24 mouse cellular contexts compared by ENCODE assay signal in genomic region chr5:112453088-112453487, GRCm38 (mm10). TPM values are rescaled to one million over a fixed set of nuclear protein-coding genes. Genes with fewer than 3 reads are reported as not detected.
DNase-seq lines count a peak whose midpoint lies in the region; ATAC-seq and TF ChIP-seq lines count a peak whose summit lies in the region.
"Had no signal": no experiment of that assay in that cellular context is flagged by ENCODE, and none has a peak within 500 bp of the region (broad histone marks: within the 10 kb centered on the region; RNA-seq: fewer than 3 reads in every experiment).

No protein-coding gene starts in this region.

- H3K9ac ChIP-seq in kidney, embryonic 16.5 days (replicated peaks; ENCODE audit: low read length), result no peak overlapping the region
- H3K9ac ChIP-seq: embryonic facial prominence, embryonic 12.5 days; forebrain, embryonic 15.5 days; hindbrain, embryonic 13.5 days had no signal

- no peaks in the 10 kb centered on the region for H3K9me3 ChIP-seq in kidney, embryonic 16.5 days (ENCODE audit: low read length)
- H3K9me3 ChIP-seq in megakaryocyte, embryonic 14.5 days, result peaks cover 23% of the 10 kb centered on the region
- no peaks in the 10 kb centered on the region for H3K9me3 ChIP-seq in midbrain, embryonic 10.5 days (replicated peaks)
- H3K9me3 ChIP-seq: embryonic facial prominence, embryonic 12.5 days; forebrain, embryonic 15.5 days; heart, embryonic 10.5 days; hindbrain, embryonic 13.5 days had no signal

- no peak for TF ChIP-seq CTCF in cerebellum, adult 2 months (IDR thresholded peaks at IDR 0.05; ENCODE audit: borderline replicate concordance, insufficient read depth, low read depth, low read length)

- no peak for ATAC-seq in kidney, embryonic 16.5 days (ENCODE audit: low FRiP score, low TSS enrichment)
- no peak for ATAC-seq in megakaryocyte, adult 5-6 weeks (ENCODE audit: poor library complexity, severe bottlenecking)
- ATAC-seq: forebrain, embryonic 15.5 days had no signal

- no peak overlapping the region for H3K4me3 ChIP-seq in kidney, embryonic 16.5 days (ENCODE audit: low read length)
- peak overlapping the region; percentile 17 for H3K4me3 ChIP-seq in megakaryocyte, embryonic 14.5 days (replicated peaks)
- no peak overlapping the region for H3K4me3 ChIP-seq in midbrain, embryonic 10.5 days
- H3K4me3 ChIP-seq in cerebellum, adult 2 months (replicated peaks; ENCODE audit: insufficient read depth, low read depth, low read length), result no peak overlapping the region
- H3K4me3 ChIP-seq: embryonic facial prominence, embryonic 12.5 days; forebrain, embryonic 15.5 days; heart, embryonic 10.5 days; hindbrain, embryonic 13.5 days had no signal

- 81% methylated on average over 9 of the region's 9 CpGs for WGBS in kidney, embryonic 16.5 days
- WGBS in midbrain, embryonic 10.5 days, result 82% methylated on average over 9 of the region's 9 CpGs
- WGBS in cerebellum, adult 2 months, result 85% methylated on average over 9 of the region's 9 CpGs

- H3K36me3 ChIP-seq in kidney, embryonic 16.5 days (ENCODE audit: insufficient read depth, low read length), result no peaks in the 10 kb centered on the region
- no peaks in the 10 kb centered on the region for H3K36me3 ChIP-seq in megakaryocyte, embryonic 14.5 days (replicated peaks; ENCODE audit: low read length)
- no peaks in the 10 kb centered on the region for H3K36me3 ChIP-seq in midbrain, embryonic 10.5 days
- H3K36me3 ChIP-seq: embryonic facial prominence, embryonic 12.5 days; forebrain, embryonic 15.5 days; heart, embryonic 10.5 days had no signal

- no peak overlapping the region for H3K27ac ChIP-seq in kidney, embryonic 16.5 days (ENCODE audit: low read length)
- no peak overlapping the region for H3K27ac ChIP-seq in midbrain, embryonic 10.5 days (replicated peaks)
- H3K27ac ChIP-seq in cerebellum, adult 2 months (ENCODE audit: insufficient read depth, low read length), result no peak overlapping the region
- H3K27ac ChIP-seq: embryonic facial prominence, embryonic 12.5 days; heart, embryonic 10.5 days; hindbrain, embryonic 13.5 days had no signal

- H3K4me1 ChIP-seq in kidney, embryonic 16.5 days (ENCODE audit: insufficient read depth, low read length), result no peaks in the 10 kb centered on the region
- peaks cover 17% of the 10 kb centered on the region for H3K4me1 ChIP-seq in megakaryocyte, embryonic 14.5 days
- H3K4me1 ChIP-seq in midbrain, embryonic 10.5 days, result peaks cover 9% of the 10 kb centered on the region
- H3K4me1 ChIP-seq in cerebellum, adult 2 months (ENCODE audit: control insufficient read depth, insufficient read depth, low read length), result peaks cover 9% of the 10 kb centered on the region
- H3K4me1 ChIP-seq: embryonic facial prominence, embryonic 12.5 days; heart, embryonic 10.5 days; hindbrain, embryonic 13.5 days had no signal

- peak; percentile 5 for DNase-seq in kidney, adult 9 months
- peak; percentile 54 for DNase-seq in lung, postnatal 10 days
- peak; percentile 28 to 57 for DNase-seq in lung, postnatal 4 days
- no peak for DNase-seq in midbrain, embryonic 10.5 days (ENCODE audit: low spot score)
- DNase-seq in cerebellum, adult 2 months, result no peak
- DNase-seq: adrenal gland, adult 8-10 months; adrenal gland, postnatal 36 days; cerebellum, adult 8-10 months; cerebellum, postnatal 14 days; gastrocnemius, postnatal 36 days; heart, adult 11 months; heart, postnatal 14 days had no signal

- no peak for TF ChIP-seq POLR2A in cerebellum, adult 2 months (IDR thresholded peaks at IDR 0.05; ENCODE audit: borderline replicate concordance, insufficient read depth, low read length)

- H3K27me3 ChIP-seq in kidney, embryonic 16.5 days (ENCODE audit: insufficient read depth, low read length), result 0 out of 2 replicates have a peak, but pooled peaks cover 9% of the 10 kb centered on the region
- H3K27me3 ChIP-seq in megakaryocyte, embryonic 14.5 days (replicated peaks), result peaks cover 85% of the 10 kb centered on the region
- peaks cover 40% of the 10 kb centered on the region for H3K27me3 ChIP-seq in midbrain, embryonic 10.5 days (ENCODE audit: low read depth, poor library complexity, severe bottlenecking)
- no peaks in the 10 kb centered on the region for H3K27me3 ChIP-seq in cerebellum, adult 2 months (ENCODE audit: control insufficient read depth, insufficient read depth, low read length)
- H3K27me3 ChIP-seq: forebrain, embryonic 15.5 days had no signal

- no peak overlapping the region for H3K4me2 ChIP-seq in kidney, embryonic 16.5 days (replicated peaks; ENCODE audit: low read depth, low read length)
- H3K4me2 ChIP-seq: embryonic facial prominence, embryonic 12.5 days; forebrain, embryonic 15.5 days; hindbrain, embryonic 13.5 days had no signal

RNA-seq across cellular contexts. Expression of gene Gm6588, which starts 3.9 kb away (rescaled TPM):
- polyA plus RNA-seq in kidney, embryonic 16.5 days (2015; fragmentation: Nextera tagmentation; extraction: Ambion mirVana), result not detected in 2 replicates
- not detected in 2 replicates for polyA plus RNA-seq in megakaryocyte, embryonic 14.5 days (2012; ENCODE audit: insufficient read depth, low replicate concordance)
- total RNA-seq in megakaryocyte, adult 5-6 weeks (2015), result not detected in 2 replicates
- not detected in 2 replicates for total RNA-seq in megakaryocyte, adult 5-6 weeks (2017)
- polyA plus RNA-seq in midbrain, embryonic 10.5 days (2016; fragmentation: Nextera tagmentation; extraction: Ambion mirVana), result 0.06 and 0.12 TPM in 2 replicates
- polyA plus RNA-seq in cerebellum, adult 2 months (2012; rRNA removed), result not detected in 2 replicates
- total RNA-seq: adrenal gland, adult 8-10 months; adrenal gland, postnatal 36 days; gastrocnemius, adult 8-10 months; gastrocnemius, postnatal 36 days; heart, postnatal 14 days; hematopoietic stem cell, adult 5-6 weeks had no signal
- polyA plus RNA-seq: cortical plate, adult 2 months; embryonic facial prominence, embryonic 12.5 days; forebrain, embryonic 11.5 days; heart, embryonic 14.5 days had no signal

RNA-seq across cellular contexts. Expression of gene Asphd2, which starts 58.4 kb away (rescaled TPM):
- 3.8 and 4.9 TPM in 2 replicates for polyA plus RNA-seq in kidney, embryonic 16.5 days (2015; fragmentation: Nextera tagmentation; extraction: Ambion mirVana)
- not detected in 2 replicates for polyA plus RNA-seq in megakaryocyte, embryonic 14.5 days (2012; ENCODE audit: insufficient read depth, low replicate concordance)
- total RNA-seq in megakaryocyte, adult 5-6 weeks (2015), result not detected in 2 replicates
- not detected in 2 replicates for total RNA-seq in megakaryocyte, adult 5-6 weeks (2017)
- 17.7 and 22.0 TPM in 2 replicates for polyA plus RNA-seq in midbrain, embryonic 10.5 days (2016; fragmentation: Nextera tagmentation; extraction: Ambion mirVana)
- 87.9 and 92.7 TPM in 2 replicates for polyA plus RNA-seq in cerebellum, adult 2 months (2012; rRNA removed)
- total RNA-seq: hematopoietic stem cell, adult 5-6 weeks had no signal

Comparison
In these comparisons a context has a peak if more than half of its experiments do, and no peak if none do; other contexts are left out.
1. DNase-seq: peak in kidney, adult 9 months (single experiment), lung, postnatal 10 days (single experiment) and lung, postnatal 4 days (2 of 2); none in midbrain, embryonic 10.5 days (single experiment) and cerebellum, adult 2 months (0 of 2).